Mouse (Mus musculus) natural killer cell, adult 2 months (primary cell): ENCODE results near the gene Nyap1.

Experiments used
- DNase-seq, 2 experiments: peaks; one replicate each; pipeline ENCODE4 v3.0.0; 2022; ENCODE audit warnings: low spot score in 2 of 2

Nyap1 gene

GRCm38 (mm10) chr5:137745214-137746171 is 4.1 kb upstream of the Nyap1 start, which contains the start of gene Tsc22d4:
Gene Tsc22d4, plus strand, starts transcription at chr5:137745730.
- peak; percentile 83 to 85 for DNase-seq

- DNase-seq = no peak
These were observed 2.8 kb upstream of the Nyap1 start for GRCm38 (mm10) chr5:137744197-137744596.

GRCm38 (mm10) chr5:137742836-137743235 is 1.4 kb upstream of the Nyap1 start:
- no peak for DNase-seq

GRCm38 (mm10) chr5:137742048-137742447 is 641 bp upstream of the Nyap1 start:
- DNase-seq = no peak

GRCm38 (mm10) chr5:137740506-137740905 is 901 bp downstream of the Nyap1 start:
- DNase-seq = no peak

- DNase-seq = no peak
These were observed 1.9 kb downstream of the Nyap1 start for GRCm38 (mm10) chr5:137739471-137739870.

- no peak for DNase-seq
These were observed 2.9 kb downstream of the Nyap1 start for GRCm38 (mm10) chr5:137738516-137738915.

- no peak for DNase-seq
These were observed 3.9 kb downstream of the Nyap1 start for GRCm38 (mm10) chr5:137737400-137737940.

GRCm38 (mm10) chr5:137734289-137735061 is 6.9 kb downstream of the Nyap1 start:
- DNase-seq = no peak

- no peak for DNase-seq
These were observed 7.6 kb downstream of the Nyap1 start for GRCm38 (mm10) chr5:137733638-137734288.

GRCm38 (mm10) chr5:137726767-137727166 is 14.6 kb downstream of the Nyap1 start:
- DNase-seq = no peak

GRCm38 (mm10) chr5:137723840-137724239 is 17.6 kb downstream of the Nyap1 start:
- no peak for DNase-seq

- peak in 1 of 2 experiments; percentile 26 for DNase-seq
These were observed 20.7 kb downstream of the Nyap1 start for GRCm38 (mm10) chr5:137720558-137721164.

- DNase-seq = no peak
These were observed 22.3 kb downstream of the Nyap1 start for GRCm38 (mm10) chr5:137719088-137719487.

GRCm38 (mm10) chr5:137718020-137718790 is 23.2 kb downstream of the Nyap1 start:
- peak in 1 of 2 experiments; percentile 49 for DNase-seq

GRCm38 (mm10) chr5:137715685-137716084 is 25.7 kb downstream of the Nyap1 start:
- no peak for DNase-seq

GRCm38 (mm10) chr5:137713454-137713853 is 28.0 kb downstream of the Nyap1 start:
- no peak for DNase-seq

- DNase-seq = peak; percentile 73 to 83
These were observed 34.3 kb downstream of the Nyap1 start for GRCm38 (mm10) chr5:137706913-137707633.

GRCm38 (mm10) chr5:137705242-137705641 is 36.2 kb downstream of the Nyap1 start:
- DNase-seq = peak; percentile 22 to 45

- no peak for DNase-seq
These were observed 41.6 kb downstream of the Nyap1 start for GRCm38 (mm10) chr5:137699850-137700249.
